Mouse (Mus musculus) testis, adult 2 months (tissue): ENCODE data around the gene Cyp4v3.

Experiments used
- CTCF ChIP-seq: fragments of 200-500 bp; IDR thresholded peaks from 2 replicates; pipeline ENCODE4 v1.5.1; 2012; ENCODE audit warnings: low read depth, mild to moderate bottlenecking, inconsistent platforms, low read length, moderate library complexity; ENCODE audit not compliant: control insufficient read depth, insufficient read depth, insufficient replicate concordance
- POLR2A ChIP-seq: fragments of 200-500 bp; IDR thresholded peaks from 2 replicates; pipeline ENCODE4 v1.6.1; 2012; ENCODE audit warnings: low read depth, mild to moderate bottlenecking, inconsistent platforms, low read length, moderate library complexity; ENCODE audit not compliant: control insufficient read depth

DNA sequence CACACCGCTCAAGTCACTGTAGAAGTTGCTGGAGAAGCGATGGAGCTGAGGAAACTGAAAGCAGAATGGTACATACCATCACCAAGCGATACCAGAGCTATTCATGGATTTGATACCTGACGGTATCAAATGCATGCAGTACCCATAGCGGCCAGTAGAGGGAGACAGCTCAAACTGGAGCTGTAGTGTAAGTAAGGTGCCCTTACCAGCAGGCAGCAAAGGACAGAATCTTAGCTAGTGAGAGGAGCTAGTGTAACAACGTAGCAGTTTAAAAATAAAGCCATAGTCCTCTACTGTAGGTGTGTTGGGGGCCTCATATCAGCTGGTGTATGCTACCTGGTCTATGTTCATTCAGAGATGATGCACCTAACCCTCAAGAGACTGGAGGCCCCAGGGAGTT is 12.0 kb upstream of the Cyp4v3 start:
- TF ChIP-seq POLR2A (no peak), CTCF (peak; percentile 47; the same call in 1 of the 2 replicates)
